Comparison of ENCODE assay signal across 23 mouse cellular contexts in the genomic region with DNA sequence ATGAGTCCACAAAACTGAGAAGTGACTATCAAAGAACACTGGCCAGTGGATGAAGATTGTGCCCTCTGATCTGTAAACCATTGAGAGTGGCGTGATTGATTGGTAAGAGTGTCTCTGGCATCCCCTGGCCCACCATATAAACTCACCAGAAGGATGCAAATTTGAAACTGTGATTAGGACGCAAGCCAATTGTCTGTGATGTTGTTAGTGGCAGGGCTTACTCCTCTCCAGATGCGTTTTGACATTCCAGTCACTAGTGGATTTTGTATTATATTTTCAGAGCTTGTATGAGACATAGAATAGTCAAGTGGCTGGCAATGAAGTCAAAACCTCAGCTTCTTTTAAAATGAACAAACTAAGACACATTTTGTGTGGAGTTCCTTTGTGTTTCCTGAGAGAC.
DNase-seq lines count a peak whose midpoint lies in the region; ATAC-seq and TF ChIP-seq lines count a peak whose summit lies in the region.
"Had no signal": no experiment of that assay in that cellular context is flagged by ENCODE, and none has a peak within 500 bp of the region (broad histone marks: within the 10 kb centered on the region; RNA-seq: fewer than 3 reads in every experiment).

No protein-coding gene starts in this region.

- H3K9ac ChIP-seq in forebrain, embryonic 14.5 days (ENCODE audit: low read length): no peak overlapping the region
- no peak overlapping the region for H3K9ac ChIP-seq in forebrain, embryonic 11.5 days (ENCODE audit: low read length)
- H3K9ac ChIP-seq in midbrain, postnatal 0 days (replicated peaks; ENCODE audit: low read length, poor library complexity, severe bottlenecking): no peak overlapping the region
- no peak overlapping the region for H3K9ac ChIP-seq in forebrain, postnatal 0 days
- H3K9ac ChIP-seq in intestine, embryonic 15.5 days: no peak overlapping the region
- H3K9ac ChIP-seq: embryonic facial prominence, embryonic 13.5 days; embryonic facial prominence, embryonic 15.5 days had no signal

- H3K4me2 ChIP-seq in forebrain, embryonic 14.5 days (ENCODE audit: low read length): no peak overlapping the region
- no peak overlapping the region for H3K4me2 ChIP-seq in forebrain, embryonic 11.5 days (ENCODE audit: low read depth, low read length, severe bottlenecking)
- no peak overlapping the region for H3K4me2 ChIP-seq in midbrain, postnatal 0 days (ENCODE audit: low read depth, low read length, poor library complexity, severe bottlenecking)
- H3K4me2 ChIP-seq in forebrain, postnatal 0 days (ENCODE audit: low read depth): no peak overlapping the region
- no peak overlapping the region for H3K4me2 ChIP-seq in intestine, embryonic 15.5 days (replicated peaks)
- H3K4me2 ChIP-seq: embryonic facial prominence, embryonic 13.5 days; embryonic facial prominence, embryonic 15.5 days had no signal

- no peak overlapping the region for H3K27ac ChIP-seq in forebrain, embryonic 14.5 days (ENCODE audit: low read depth, low read length)
- no peak overlapping the region for H3K27ac ChIP-seq in forebrain, embryonic 11.5 days (ENCODE audit: low read depth, low read length)
- H3K27ac ChIP-seq in midbrain, postnatal 0 days (ENCODE audit: low read depth, low read length): no peak overlapping the region
- H3K27ac ChIP-seq in midbrain, embryonic 10.5 days (replicated peaks): no peak overlapping the region
- no peak overlapping the region for H3K27ac ChIP-seq in forebrain, postnatal 0 days (ENCODE audit: low read depth, low read length)
- H3K27ac ChIP-seq in intestine, embryonic 15.5 days: no peak overlapping the region
- H3K27ac ChIP-seq: embryonic facial prominence, embryonic 13.5 days; embryonic facial prominence, embryonic 15.5 days had no signal

- peak; percentile 56 for DNase-seq in forebrain, embryonic 14.5 days (ENCODE audit: low spot score)
- DNase-seq in forebrain, embryonic 11.5 days (ENCODE audit: low spot score): no peak
- peak; percentile 14 for DNase-seq in midbrain, postnatal 0 days (ENCODE audit: low spot score)
- no peak for DNase-seq in midbrain, embryonic 10.5 days (ENCODE audit: low spot score)
- peak; percentile 70 for DNase-seq in brain, embryonic 14.5 days (ENCODE audit: low read depth)
- DNase-seq in forebrain, postnatal 0 days: peak; percentile 42
- no peak for DNase-seq in spleen, postnatal 14 days (ENCODE audit: low spot score in 2 of 2)
- DNase-seq: adrenal gland, adult 8-10 months; adrenal gland, postnatal 14 days; adrenal gland, postnatal 36 days; cerebellum, adult 11 months; cerebellum, adult 18-20 months; cerebellum, adult 8-10 months; cerebellum, adult 9-11 months; cerebellum, postnatal 14 days; cerebellum, postnatal 36 days; embryo, embryonic 11 days had no signal

- TF ChIP-seq CTCF in midbrain, postnatal 0 days (IDR thresholded peaks at IDR 0.05): no peak
- TF ChIP-seq CTCF in brain, embryonic 14.5 days (IDR thresholded peaks at IDR 0.05; ENCODE audit: borderline replicate concordance, extremely low read depth, insufficient read depth, insufficient read length): no peak
- no peak for TF ChIP-seq CTCF in forebrain, postnatal 0 days (IDR thresholded peaks at IDR 0.05; ENCODE audit: low read depth)

- peaks cover 3% of the 10 kb centered on the region; the same call in 1 of the 2 replicates for H3K4me1 ChIP-seq in forebrain, embryonic 14.5 days (ENCODE audit: control insufficient read depth, insufficient read depth, low read length)
- H3K4me1 ChIP-seq in forebrain, embryonic 11.5 days (replicated peaks; ENCODE audit: control insufficient read depth, insufficient read depth, low read length): no peaks in the 10 kb centered on the region
- no peaks in the 10 kb centered on the region for H3K4me1 ChIP-seq in midbrain, postnatal 0 days (ENCODE audit: insufficient read depth, low read length)
- 0 out of 2 replicates have a peak, but pooled peaks cover 6% of the 10 kb centered on the region for H3K4me1 ChIP-seq in midbrain, embryonic 10.5 days
- no peaks in the 10 kb centered on the region for H3K4me1 ChIP-seq in forebrain, postnatal 0 days (ENCODE audit: insufficient read depth)
- H3K4me1 ChIP-seq in intestine, embryonic 15.5 days (replicated peaks): no peaks in the 10 kb centered on the region
- H3K4me1 ChIP-seq: embryonic facial prominence, embryonic 13.5 days; embryonic facial prominence, embryonic 15.5 days had no signal

- no peaks in the 10 kb centered on the region for H3K9me3 ChIP-seq in forebrain, embryonic 14.5 days (replicated peaks; ENCODE audit: control insufficient read depth, low read length)
- no peaks in the 10 kb centered on the region for H3K9me3 ChIP-seq in forebrain, embryonic 11.5 days (ENCODE audit: control insufficient read depth, low read length)
- no peaks in the 10 kb centered on the region for H3K9me3 ChIP-seq in midbrain, postnatal 0 days (ENCODE audit: low read length)
- no peaks in the 10 kb centered on the region for H3K9me3 ChIP-seq in midbrain, embryonic 10.5 days (replicated peaks)
- no peaks in the 10 kb centered on the region for H3K9me3 ChIP-seq in forebrain, postnatal 0 days (ENCODE audit: low read length)
- no peaks in the 10 kb centered on the region for H3K9me3 ChIP-seq in intestine, embryonic 15.5 days
- H3K9me3 ChIP-seq: embryonic facial prominence, embryonic 13.5 days; embryonic facial prominence, embryonic 15.5 days had no signal

- H3K27me3 ChIP-seq in forebrain, embryonic 14.5 days (replicated peaks; ENCODE audit: control insufficient read depth, insufficient read depth, low read length): no peaks in the 10 kb centered on the region
- no peaks in the 10 kb centered on the region for H3K27me3 ChIP-seq in forebrain, embryonic 11.5 days (ENCODE audit: control insufficient read depth, insufficient read depth, low read length)
- H3K27me3 ChIP-seq in midbrain, postnatal 0 days (ENCODE audit: insufficient read depth, low read length): no peaks in the 10 kb centered on the region
- H3K27me3 ChIP-seq in midbrain, embryonic 10.5 days (ENCODE audit: low read depth, poor library complexity, severe bottlenecking): no peaks in the 10 kb centered on the region
- no peaks in the 10 kb centered on the region for H3K27me3 ChIP-seq in forebrain, postnatal 0 days (ENCODE audit: insufficient read depth, low read length)
- no peaks in the 10 kb centered on the region for H3K27me3 ChIP-seq in intestine, embryonic 15.5 days (replicated peaks)
- H3K27me3 ChIP-seq: embryonic facial prominence, embryonic 13.5 days; embryonic facial prominence, embryonic 15.5 days; Patski had no signal

- TF ChIP-seq POLR2A in brain, embryonic 14.5 days (IDR thresholded peaks at IDR 0.05; ENCODE audit: borderline replicate concordance, extremely low read depth, insufficient read depth, insufficient read length, poor library complexity, severe bottlenecking): no peak

- ATAC-seq in forebrain, embryonic 14.5 days: peak; percentile 55; the same call in 1 of the 2 replicates
- no peak for ATAC-seq in forebrain, embryonic 11.5 days (replicated peaks; ENCODE audit: low FRiP score)
- ATAC-seq in midbrain, postnatal 0 days (ENCODE audit: low FRiP score): no peak
- peak; percentile 74; the same call in 1 of the 2 replicates for ATAC-seq in forebrain, postnatal 0 days
- ATAC-seq in intestine, embryonic 15.5 days: no peak
- ATAC-seq: activated CD4-positive, CD25-positive, alpha-beta regulatory T cell, adult 4 months; Patski had no signal

- WGBS in forebrain, embryonic 14.5 days: 50% methylated on average over 3 of the region's 3 CpGs
- WGBS in forebrain, embryonic 11.5 days: 86% methylated on average over 3 of the region's 3 CpGs
- WGBS in midbrain, postnatal 0 days: 76% methylated on average over 3 of the region's 3 CpGs
- WGBS in midbrain, embryonic 10.5 days: 84% methylated on average over 3 of the region's 3 CpGs
- 37% methylated on average over 3 of the region's 3 CpGs for WGBS in forebrain, postnatal 0 days
- WGBS in intestine, embryonic 15.5 days: 71% methylated on average over 3 of the region's 3 CpGs

- no peaks in the 10 kb centered on the region for H3K36me3 ChIP-seq in forebrain, embryonic 14.5 days (ENCODE audit: control insufficient read depth, insufficient read depth, low read length)
- no peaks in the 10 kb centered on the region for H3K36me3 ChIP-seq in forebrain, embryonic 11.5 days (ENCODE audit: control insufficient read depth, insufficient read depth, low read length)
- no peaks in the 10 kb centered on the region for H3K36me3 ChIP-seq in midbrain, postnatal 0 days (ENCODE audit: insufficient read depth, low read length)
- no peaks in the 10 kb centered on the region for H3K36me3 ChIP-seq in midbrain, embryonic 10.5 days
- no peaks in the 10 kb centered on the region for H3K36me3 ChIP-seq in forebrain, postnatal 0 days (ENCODE audit: insufficient read depth)
- no peaks in the 10 kb centered on the region for H3K36me3 ChIP-seq in intestine, embryonic 15.5 days
- H3K36me3 ChIP-seq: embryonic facial prominence, embryonic 13.5 days; embryonic facial prominence, embryonic 15.5 days had no signal

- H3K4me3 ChIP-seq in forebrain, embryonic 14.5 days (ENCODE audit: low read depth, low read length): no peak overlapping the region
- H3K4me3 ChIP-seq in forebrain, embryonic 11.5 days (ENCODE audit: low read depth, low read length): no peak overlapping the region
- no peak overlapping the region for H3K4me3 ChIP-seq in midbrain, postnatal 0 days (ENCODE audit: low read depth, low read length)
- H3K4me3 ChIP-seq in midbrain, embryonic 10.5 days: no peak overlapping the region
- no peak overlapping the region for H3K4me3 ChIP-seq in forebrain, postnatal 0 days (ENCODE audit: low read depth, low read length)
- H3K4me3 ChIP-seq in intestine, embryonic 15.5 days (replicated peaks): no peak overlapping the region
- H3K4me3 ChIP-seq: embryonic facial prominence, embryonic 13.5 days; embryonic facial prominence, embryonic 15.5 days; erythroblast, embryonic 14.5 days had no signal

Comparison
In these comparisons a context has a peak if more than half of its experiments do, and no peak if none do; other contexts are left out.
1. ATAC-seq: peak in forebrain, embryonic 14.5 days (single experiment) and forebrain, postnatal 0 days (single experiment); none in forebrain, embryonic 11.5 days (single experiment), midbrain, postnatal 0 days (single experiment) and intestine, embryonic 15.5 days (single experiment).
2. DNase-seq: peak in forebrain, embryonic 14.5 days (single experiment), midbrain, postnatal 0 days (single experiment), brain, embryonic 14.5 days (single experiment) and forebrain, postnatal 0 days (single experiment); none in forebrain, embryonic 11.5 days (single experiment), midbrain, embryonic 10.5 days (single experiment) and spleen, postnatal 14 days (0 of 2).